Mouse (Mus musculus): ENCODE measurements around the gene Cdk2.

DNA sequence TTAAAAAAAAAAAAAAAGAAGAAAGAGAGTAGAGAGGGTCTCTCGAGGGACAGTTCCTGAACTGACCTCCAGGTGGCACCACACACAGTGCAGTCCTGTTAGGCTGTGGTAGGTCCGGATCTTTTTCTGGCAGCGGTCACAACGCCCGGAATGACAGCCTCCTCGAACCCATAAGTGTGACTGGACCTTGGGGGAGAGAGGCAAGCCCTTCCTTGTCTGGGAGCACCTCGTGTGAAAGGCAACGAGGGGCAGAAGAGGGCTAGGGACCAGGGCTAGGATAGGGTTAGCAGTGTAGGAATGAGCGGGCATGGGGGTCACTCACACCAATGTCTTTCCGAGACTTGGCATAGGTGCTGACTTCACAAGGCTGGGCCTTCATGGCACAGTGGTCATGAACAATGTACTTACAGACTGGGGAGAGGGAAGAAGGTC lies 26.2 kb upstream of the Cdk2 start:
- TF ChIP-seq EP300 (IDR thresholded peaks at IDR 0.05): no peak
- TF ChIP-seq CTCF (IDR thresholded peaks at IDR 0.05): peak; percentile 87

All from lung, postnatal 0 days (tissue).